ENCODE assay signal across 10 mouse cellular contexts in the genomic region with DNA sequence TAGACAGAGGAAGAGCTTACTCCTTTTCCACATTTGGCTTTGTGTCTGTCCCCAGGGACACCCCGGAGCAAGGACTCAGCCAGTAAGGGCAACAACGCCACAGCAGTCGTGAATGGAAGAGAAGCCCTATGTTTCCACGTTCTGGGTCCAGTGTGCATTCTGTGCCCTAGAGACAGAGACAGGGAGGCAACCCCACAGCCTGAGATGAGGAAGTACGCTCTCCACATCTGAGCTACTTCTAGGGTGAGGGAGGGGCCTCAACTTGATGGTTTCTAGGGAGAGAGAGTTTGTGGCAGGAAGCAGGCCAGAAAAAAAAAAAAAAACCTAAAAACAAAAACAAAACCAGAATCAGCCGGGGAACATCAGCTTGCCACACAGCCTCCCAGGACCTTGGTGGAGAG.
DNase-seq lines count a peak whose midpoint lies in the region.
"Had no signal": no experiment of that assay in that cellular context is flagged by ENCODE, and none has a peak within 500 bp of the region (broad histone marks: within the 10 kb centered on the region; RNA-seq: fewer than 3 reads in every experiment).

No protein-coding gene starts in this region.

- peak; percentile 31 for DNase-seq in adrenal gland, postnatal 14 days
- no peak for DNase-seq in adrenal gland, postnatal 25 days
- DNase-seq in spleen, adult 18-20 months = peak; percentile 49 to 51
- DNase-seq in spleen, postnatal 14 days (ENCODE audit: low spot score in 2 of 2) = no peak
- DNase-seq in monocyte, adult 2 months (ENCODE audit: low read depth in 1 of 2, low spot score in 2 of 2) = peak; percentile 32 to 44
- peak; percentile 61 for DNase-seq in thymus, postnatal 4 days
- DNase-seq in ovary, adult 18-20 months (ENCODE audit: low spot score) = no peak
- no peak for DNase-seq in left cerebral cortex, adult 18-20 months (ENCODE audit: low spot score in 2 of 2)
- DNase-seq: forebrain, postnatal 0 days; right cerebral cortex, postnatal 25 days had no signal

Comparison
In these comparisons a context has a peak if more than half of its experiments do, and no peak if none do; other contexts are left out.
1. DNase-seq: peak in adrenal gland, postnatal 14 days (single experiment), spleen, adult 18-20 months (2 of 2), monocyte, adult 2 months (2 of 2) and thymus, postnatal 4 days (single experiment); none in adrenal gland, postnatal 25 days (single experiment), spleen, postnatal 14 days (0 of 2), ovary, adult 18-20 months (single experiment) and left cerebral cortex, adult 18-20 months (0 of 2).